Comparison of ENCODE assay signal across 9 mouse cellular contexts in the genomic region with DNA sequence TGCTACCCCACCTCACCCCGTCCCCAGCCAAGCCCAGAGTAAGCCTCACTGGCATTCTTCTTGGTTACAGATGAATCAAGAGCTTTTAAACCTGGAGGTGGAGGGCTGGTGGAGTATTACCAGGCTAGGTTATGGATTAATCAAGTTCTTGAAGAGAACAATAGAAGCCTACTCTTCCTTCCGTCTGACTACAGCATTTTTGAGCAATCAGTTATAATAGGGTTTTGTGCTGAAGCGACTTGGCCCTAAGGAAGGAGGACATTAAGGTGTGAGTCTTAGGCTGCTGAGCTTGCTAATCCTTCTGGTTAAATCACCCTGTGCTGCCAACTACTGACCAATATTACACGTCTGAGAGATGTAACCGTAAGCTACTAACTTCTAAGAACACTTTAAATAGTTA. TPM values are rescaled to one million over a fixed set of nuclear protein-coding genes. Genes with fewer than 3 reads are reported as not detected.
DNase-seq lines count a peak whose midpoint lies in the region; ATAC-seq and TF ChIP-seq lines count a peak whose summit lies in the region.
"Had no signal": no experiment of that assay in that cellular context is flagged by ENCODE, and none has a peak within 500 bp of the region (broad histone marks: within the 10 kb centered on the region; RNA-seq: fewer than 3 reads in every experiment).

No protein-coding gene starts in this region.

- no peak for TF ChIP-seq CTCF in E14TG2a.4 (conservative IDR thresholded peaks at IDR 0.05; ENCODE audit: low read length)
- TF ChIP-seq CTCF in heart, postnatal 0 days (IDR thresholded peaks at IDR 0.05; ENCODE audit: low read depth) = no peak

- H3K4me1 ChIP-seq in heart, embryonic 10.5 days = peaks cover 14% of the 10 kb centered on the region
- H3K4me1 ChIP-seq in E14TG2a.4 (replicated peaks; ENCODE audit: low read depth, low read length) = peaks cover 60% of the 10 kb centered on the region
- peaks cover 21% of the 10 kb centered on the region for H3K4me1 ChIP-seq in heart, postnatal 0 days (ENCODE audit: control insufficient read depth, insufficient read depth)
- H3K4me1 ChIP-seq in liver, embryonic 16.5 days (ENCODE audit: control insufficient read depth, low read depth, low read length) = no peaks in the 10 kb centered on the region

- H3K4me2 ChIP-seq in heart, postnatal 0 days (ENCODE audit: low read depth, low read length) = peak overlapping the region; percentile 62; the same call in 1 of the 2 replicates
- H3K4me2 ChIP-seq in liver, embryonic 16.5 days (ENCODE audit: low read depth, low read length) = peak overlapping the region; percentile 61

- no peaks in the 10 kb centered on the region for H3K36me3 ChIP-seq in heart, embryonic 10.5 days
- H3K36me3 ChIP-seq in E14TG2a.4 (ENCODE audit: insufficient read depth, low read length) = no peaks in the 10 kb centered on the region
- H3K36me3 ChIP-seq in heart, postnatal 0 days (replicated peaks; ENCODE audit: control insufficient read depth, insufficient read depth, low read length) = no peaks in the 10 kb centered on the region
- H3K36me3 ChIP-seq in liver, embryonic 16.5 days (ENCODE audit: control insufficient read depth, insufficient read depth) = no peaks in the 10 kb centered on the region

- no peak for DNase-seq in heart, embryonic 10.5 days (ENCODE audit: low spot score)
- DNase-seq in heart, postnatal 25 days (ENCODE audit: low spot score) = no peak
- no peak for DNase-seq in heart, postnatal 0 days (ENCODE audit: low spot score)
- no peak for DNase-seq in layer of hippocampus, adult 18-20 months (ENCODE audit: low spot score in 2 of 2)
- no peak for DNase-seq in left cerebral cortex, adult 9 months (ENCODE audit: low spot score in 2 of 2)
- no peak for DNase-seq in left cerebral cortex, postnatal 4 days
- DNase-seq: spleen, adult 18-20 months had no signal

- no peak for ATAC-seq in heart, postnatal 0 days (ENCODE audit: insufficient read depth, low read depth)
- ATAC-seq in liver, embryonic 16.5 days (ENCODE audit: low read depth) = no peak

- H3K9me3 ChIP-seq in heart, embryonic 10.5 days = no peaks in the 10 kb centered on the region
- no peaks in the 10 kb centered on the region for H3K9me3 ChIP-seq in E14TG2a.4 (ENCODE audit: low read length)
- no peaks in the 10 kb centered on the region for H3K9me3 ChIP-seq in heart, postnatal 0 days (replicated peaks; ENCODE audit: control insufficient read depth, low read length)
- no peaks in the 10 kb centered on the region for H3K9me3 ChIP-seq in liver, embryonic 16.5 days (replicated peaks; ENCODE audit: control insufficient read depth, low read length)

- no peak overlapping the region for H3K9ac ChIP-seq in heart, postnatal 0 days (replicated peaks; ENCODE audit: low read depth, low read length)
- H3K9ac ChIP-seq in liver, embryonic 16.5 days (ENCODE audit: low read depth, low read length) = no peak overlapping the region

- TF ChIP-seq EP300 in heart, postnatal 0 days (IDR thresholded peaks at IDR 0.05; ENCODE audit: low read depth) = no peak

- intact Hi-C loops in heart, postnatal 25 days (cut with DNase I) = no loop called here
- intact Hi-C loops in left cerebral cortex, postnatal 4 days (cut with DNase I) = loop anchor here (10.0 kb wide), 1 partner anchor 765 kb away; no protein-coding TSS in a partner anchor

- H3K27ac ChIP-seq in heart, embryonic 10.5 days = 0 out of 2 replicates have a peak overlapping the region, but pooled peaks have one; percentile 42
- H3K27ac ChIP-seq in heart, postnatal 0 days (ENCODE audit: low read depth) = no peak overlapping the region
- H3K27ac ChIP-seq in liver, embryonic 16.5 days (ENCODE audit: low read length) = no peak overlapping the region

- H3K27me3 ChIP-seq in heart, embryonic 10.5 days (ENCODE audit: insufficient read depth, poor library complexity, severe bottlenecking) = peaks cover 24% of the 10 kb centered on the region
- peaks cover 32% of the 10 kb centered on the region for H3K27me3 ChIP-seq in E14TG2a.4 (ENCODE audit: insufficient read depth, low read length)
- H3K27me3 ChIP-seq in heart, postnatal 0 days (ENCODE audit: control insufficient read depth, insufficient read depth, low read length) = peaks cover 38% of the 10 kb centered on the region
- H3K27me3 ChIP-seq in liver, embryonic 16.5 days (ENCODE audit: control insufficient read depth, insufficient read depth, low read depth, low read length) = no peaks in the 10 kb centered on the region; the same call in none of the 2 replicates

- 12% methylated on average over 5 of the region's 5 CpGs for WGBS in heart, embryonic 10.5 days
- WGBS in heart, postnatal 0 days = 31% methylated on average over 5 of the region's 5 CpGs
- WGBS in liver, embryonic 16.5 days (ENCODE audit: insufficient replicate concordance) = 20% methylated on average over 5 of the region's 5 CpGs

- H3K4me3 ChIP-seq in heart, embryonic 10.5 days = peak overlapping the region; percentile 67
- H3K4me3 ChIP-seq in E14TG2a.4 (replicated peaks; ENCODE audit: low read length) = peak overlapping the region; percentile 83
- H3K4me3 ChIP-seq in heart, postnatal 0 days (ENCODE audit: low read depth, low read length) = peak overlapping the region; percentile 33; the same call in 1 of the 2 replicates
- peak overlapping the region; percentile 47; the same call in 1 of the 2 replicates for H3K4me3 ChIP-seq in liver, embryonic 16.5 days (ENCODE audit: low read depth, low read length)

RNA-seq across cellular contexts. Expression of gene Gpx5, which starts 32.2 kb away (rescaled TPM):
- polyA plus RNA-seq in heart, embryonic 10.5 days (2016; fragmentation: Nextera tagmentation; extraction: Ambion mirVana) = not detected in 2 replicates
- not detected for total RNA-seq in heart, postnatal 25 days (2021)
- not detected in 2 replicates for total RNA-seq in heart, postnatal 0 days (2014; rRNA removed; ENCODE audit: low replicate concordance)
- not detected in 2 replicates for polyA plus RNA-seq in heart, postnatal 0 days (2015; fragmentation: Nextera tagmentation; extraction: Ambion mirVana)
- not detected in 2 replicates for polyA plus RNA-seq in liver, embryonic 16.5 days (2015; fragmentation: Nextera tagmentation; extraction: Ambion mirVana)
- not detected for total RNA-seq in layer of hippocampus, adult 18-20 months (2021)
- total RNA-seq in left cerebral cortex, postnatal 4 days (2021) = not detected

RNA-seq across cellular contexts. Expression of gene Gpx6, which starts 51.6 kb away (rescaled TPM):
- not detected in 2 replicates for polyA plus RNA-seq in heart, embryonic 10.5 days (2016; fragmentation: Nextera tagmentation; extraction: Ambion mirVana)
- total RNA-seq in heart, postnatal 25 days (2021) = not detected
- not detected in 2 replicates for total RNA-seq in heart, postnatal 0 days (2014; rRNA removed; ENCODE audit: low replicate concordance)
- polyA plus RNA-seq in heart, postnatal 0 days (2015; fragmentation: Nextera tagmentation; extraction: Ambion mirVana) = not detected in 2 replicates
- not detected in 2 replicates for polyA plus RNA-seq in liver, embryonic 16.5 days (2015; fragmentation: Nextera tagmentation; extraction: Ambion mirVana)
- total RNA-seq in layer of hippocampus, adult 18-20 months (2021) = not detected
- not detected for total RNA-seq in left cerebral cortex, postnatal 4 days (2021)

Comparison
In these comparisons a context has a peak if more than half of its experiments do, and no peak if none do; other contexts are left out.
1. H3K4me3 ChIP-seq: peak in every context shown above with its lines; median percentile 83 in E14TG2a.4; 67 in heart, embryonic 10.5 days; 47 in liver, embryonic 16.5 days; 33 in heart, postnatal 0 days.